15 mouse cellular contexts compared by ENCODE assay signal in genomic region chr12:31272012-31272735, GRCm38 (mm10). TPM values are rescaled to one million over a fixed set of nuclear protein-coding genes. Genes with fewer than 3 reads are reported as not detected.
A peak's percentile ranks its signal among the peaks of the same experiment; 100 is the strongest.
DNase-seq lines count a peak whose midpoint lies in the region; ATAC-seq and TF ChIP-seq lines count a peak whose summit lies in the region.
"Had no signal": no experiment of that assay in that cellular context is flagged by ENCODE, and none has a peak within 500 bp of the region (broad histone marks: within the 10 kb centered on the region; RNA-seq: fewer than 3 reads in every experiment).

No protein-coding gene starts in this region.

- ATAC-seq in heart, embryonic 14.5 days (ENCODE audit: insufficient number of reproducible peaks, insufficient read depth, low FRiP score, low read depth): peak; percentile 0; the same call in 1 of the 2 replicates
- ATAC-seq in lung, embryonic 14.5 days (ENCODE audit: insufficient read depth): peak; percentile 63; the same call in 1 of the 2 replicates
- ATAC-seq in limb, embryonic 15.5 days (ENCODE audit: insufficient number of reproducible peaks, low FRiP score, low TSS enrichment, low read depth): no peak
- no peak for ATAC-seq in inflammation-experienced regulatory T-cells, adult 6 months

- H3K4me2 ChIP-seq in heart, embryonic 14.5 days (ENCODE audit: low read length): peak overlapping the region; percentile 54
- peak overlapping the region; percentile 54 for H3K4me2 ChIP-seq in lung, embryonic 14.5 days
- peak overlapping the region; percentile 17 for H3K4me2 ChIP-seq in limb, embryonic 15.5 days

- no peak overlapping the region; the same call in 1 of the 2 replicates for H3K9ac ChIP-seq in heart, embryonic 14.5 days (ENCODE audit: low read length)
- no peak overlapping the region for H3K9ac ChIP-seq in lung, embryonic 14.5 days
- H3K9ac ChIP-seq in limb, embryonic 15.5 days: no peak overlapping the region

- no peak for DNase-seq in heart, adult 8-10 months (ENCODE audit: low spot score)
- DNase-seq in lung, embryonic 14.5 days: peak; percentile 51
- DNase-seq in lung, adult 2 months: no peak
- no peak for DNase-seq in embryonic facial prominence, embryonic 10.5 days (ENCODE audit: low spot score)
- DNase-seq in thymus, postnatal 4 days: no peak
- DNase-seq: cerebellum, adult 2 months; spleen, adult 18-20 months; thymus, adult 2 months had no signal

- no peak for TF ChIP-seq CTCF in lung, embryonic 14.5 days (IDR thresholded peaks at IDR 0.05; ENCODE audit: low read depth)
- TF ChIP-seq CTCF in lung, adult 2 months (IDR thresholded peaks at IDR 0.05; ENCODE audit: insufficient read depth, low read length): no peak

- TF ChIP-seq POLR2A in lung, adult 2 months (IDR thresholded peaks at IDR 0.05; ENCODE audit: borderline replicate concordance, extremely low read depth, low read depth, low read length): no peak

- peaks cover 96% of the 10 kb centered on the region for H3K36me3 ChIP-seq in heart, embryonic 14.5 days (ENCODE audit: control insufficient read depth, insufficient read depth, low read length)
- peaks cover 88% of the 10 kb centered on the region for H3K36me3 ChIP-seq in lung, embryonic 14.5 days (ENCODE audit: insufficient read depth)
- H3K36me3 ChIP-seq in embryonic facial prominence, embryonic 10.5 days (replicated peaks): peaks cover 82% of the 10 kb centered on the region
- H3K36me3 ChIP-seq in limb, embryonic 15.5 days: peaks cover 48% of the 10 kb centered on the region

- peaks cover 38 to 68% of the 10 kb centered on the region in 2 experiments for H3K4me1 ChIP-seq in heart, embryonic 14.5 days (ENCODE audit: control insufficient read depth in 2 of 2, insufficient read depth in 2 of 2, low read length in 2 of 2)
- peaks cover 31% of the 10 kb centered on the region for H3K4me1 ChIP-seq in lung, embryonic 14.5 days (ENCODE audit: insufficient read depth)
- H3K4me1 ChIP-seq in lung, adult 2 months (ENCODE audit: control insufficient read depth, insufficient read depth, low read length): peaks cover 3% of the 10 kb centered on the region; the same call in 1 of the 2 replicates
- H3K4me1 ChIP-seq in embryonic facial prominence, embryonic 10.5 days: peaks cover 49% of the 10 kb centered on the region
- peaks cover 37% of the 10 kb centered on the region for H3K4me1 ChIP-seq in limb, embryonic 15.5 days

- no peak overlapping the region for H3K4me3 ChIP-seq in heart, embryonic 14.5 days (ENCODE audit: control insufficient read depth in 1 of 2, insufficient read depth in 1 of 2, low read depth in 1 of 2, low read length in 2 of 2)
- H3K4me3 ChIP-seq in lung, embryonic 14.5 days (ENCODE audit: low read depth, low read length): no peak overlapping the region
- no peak overlapping the region for H3K4me3 ChIP-seq in lung, adult 2 months (replicated peaks; ENCODE audit: extremely low read depth, low read depth, low read length)
- H3K4me3 ChIP-seq in embryonic facial prominence, embryonic 10.5 days: 0 out of 2 replicates have a peak overlapping the region, but pooled peaks have one; percentile 15
- no peak overlapping the region for H3K4me3 ChIP-seq in limb, embryonic 15.5 days

- no peaks in the 10 kb centered on the region for H3K9me3 ChIP-seq in heart, embryonic 14.5 days (ENCODE audit: control insufficient read depth, low read length)
- H3K9me3 ChIP-seq in lung, embryonic 14.5 days (ENCODE audit: low read depth, low read length): no peaks in the 10 kb centered on the region
- no peaks in the 10 kb centered on the region for H3K9me3 ChIP-seq in embryonic facial prominence, embryonic 10.5 days
- H3K9me3 ChIP-seq in limb, embryonic 15.5 days: no peaks in the 10 kb centered on the region

- H3K27ac ChIP-seq in heart, embryonic 14.5 days (replicated peaks in 1 of 2; ENCODE audit: control insufficient read depth in 1 of 2, insufficient read depth in 1 of 2, low read depth in 2 of 2, low read length in 2 of 2): peak overlapping the region; percentile 80 to 85
- H3K27ac ChIP-seq in lung, embryonic 14.5 days (ENCODE audit: low read depth): peak overlapping the region; percentile 93
- H3K27ac ChIP-seq in embryonic facial prominence, embryonic 10.5 days (replicated peaks): peak overlapping the region; percentile 57; the same call in 1 of the 2 replicates
- peak overlapping the region; percentile 66 for H3K27ac ChIP-seq in limb, embryonic 15.5 days

- H3K27me3 ChIP-seq in heart, embryonic 14.5 days (ENCODE audit: control insufficient read depth, insufficient read depth, low read length): no peaks in the 10 kb centered on the region
- no peaks in the 10 kb centered on the region for H3K27me3 ChIP-seq in lung, embryonic 14.5 days (ENCODE audit: insufficient read depth, low read length)
- peaks cover 9% of the 10 kb centered on the region for H3K27me3 ChIP-seq in embryonic facial prominence, embryonic 10.5 days (replicated peaks; ENCODE audit: low read depth, poor library complexity, severe bottlenecking)
- no peaks in the 10 kb centered on the region for H3K27me3 ChIP-seq in limb, embryonic 15.5 days

- 47% methylated on average over 8 of the region's 8 CpGs for WGBS in heart, embryonic 14.5 days
- 32% methylated on average over 8 of the region's 8 CpGs for WGBS in lung, embryonic 14.5 days
- WGBS in lung, adult 2 months: 49% methylated on average over 8 of the region's 8 CpGs
- WGBS in embryonic facial prominence, embryonic 10.5 days: 61% methylated on average over 8 of the region's 8 CpGs
- 32% methylated on average over 8 of the region's 8 CpGs for WGBS in limb, embryonic 15.5 days

RNA-seq across cellular contexts. Expression of gene Lamb1, which starts 7.1 kb away (rescaled TPM):
- 96.3 and 101 TPM in 2 replicates for polyA plus RNA-seq in heart, embryonic 14.5 days (2014; fragmentation: Nextera tagmentation; extraction: Ambion mirVana)
- total RNA-seq in heart, adult 8-10 months (2022): 10 to 100 TPM; 44.0 to 51.1 (median 48.7) TPM
- 118 and 123 TPM in 2 replicates for polyA plus RNA-seq in lung, embryonic 14.5 days (2014; fragmentation: Nextera tagmentation; extraction: Ambion mirVana)
- polyA plus RNA-seq in lung, adult 2 months (2012; rRNA removed): 48.4 and 53.4 TPM in 2 replicates
- polyA plus RNA-seq in embryonic facial prominence, embryonic 10.5 days (2016; fragmentation: Nextera tagmentation; extraction: Ambion mirVana): 37.2 and 42.5 TPM in 2 replicates
- 68.1 and 71.0 TPM in 2 replicates for polyA plus RNA-seq in limb, embryonic 15.5 days (2015; fragmentation: Nextera tagmentation; extraction: Ambion mirVana)
- polyA plus RNA-seq in inflammation-experienced regulatory T-cells, adult 6 months (2017; shearing (Covaris generic)): not detected

RNA-seq across cellular contexts. Expression of gene Gm6993, which starts 31.6 kb away (rescaled TPM):
- not detected in 2 replicates for polyA plus RNA-seq in heart, embryonic 14.5 days (2014; fragmentation: Nextera tagmentation; extraction: Ambion mirVana)
- not detected for total RNA-seq in heart, adult 8-10 months (2022)
- polyA plus RNA-seq in lung, embryonic 14.5 days (2014; fragmentation: Nextera tagmentation; extraction: Ambion mirVana): not detected in 2 replicates
- not detected in 2 replicates for polyA plus RNA-seq in lung, adult 2 months (2012; rRNA removed)
- polyA plus RNA-seq in embryonic facial prominence, embryonic 10.5 days (2016; fragmentation: Nextera tagmentation; extraction: Ambion mirVana): not detected in 2 replicates
- not detected in 2 replicates for polyA plus RNA-seq in limb, embryonic 15.5 days (2015; fragmentation: Nextera tagmentation; extraction: Ambion mirVana)
- polyA plus RNA-seq in inflammation-experienced regulatory T-cells, adult 6 months (2017; shearing (Covaris generic)): not detected
- total RNA-seq: left cerebral cortex, adult 8-10 months; midbrain, postnatal 0 days had no signal
- polyA plus RNA-seq: cerebellum, adult 2 months; embryonic facial prominence, embryonic 11.5 days; gonadal fat pad, adult 2 months; midbrain, postnatal 0 days; thymus, adult 2 months had no signal

Comparison
In these comparisons a context has a peak if more than half of its experiments do, and no peak if none do; other contexts are left out.
1. ATAC-seq: peak in heart, embryonic 14.5 days (single experiment) and lung, embryonic 14.5 days (single experiment); none in limb, embryonic 15.5 days (single experiment) and inflammation-experienced regulatory T-cells, adult 6 months (single experiment).
2. RNA of gene Lamb1, which starts 7.1 kb away (polyA plus RNA-seq): 118 to 123 TPM in lung, embryonic 14.5 days, 96.3 to 101 TPM in heart, embryonic 14.5 days, 68.1 to 71.0 TPM in limb, embryonic 15.5 days, 48.4 to 53.4 TPM in lung, adult 2 months and 37.2 to 42.5 TPM in embryonic facial prominence, embryonic 10.5 days; not detected in inflammation-experienced regulatory T-cells, adult 6 months; every median in the first group is over 10 times any median in the second.
3. Peak in every context shown above with its lines, with median percentiles within 50 percentile points of each other: H3K27ac ChIP-seq and H3K4me2 ChIP-seq.